Mouse (Mus musculus) frontal cortex, postnatal 25 days (tissue): Measurements from ENCODE around the gene Arhgef26.

Experiments
- DNase-seq, 2 experiments: peaks; one replicate each; pipeline ENCODE4 v3.0.0; 2022; ENCODE audit warnings: low spot score in 2 of 2

The Arhgef26 gene

GRCm38 (mm10) chr3:62382853-62383252, 44.7 kb downstream of the Arhgef26 start:
- no peak for DNase-seq

GRCm38 (mm10) chr3:62392636-62393035, 54.5 kb downstream of the Arhgef26 start:
- no peak for DNase-seq

- no peak for DNase-seq
Observed at GRCm38 (mm10) chr3:62394284-62394683, 56.1 kb downstream of the Arhgef26 start.

- no peak for DNase-seq
Observed at GRCm38 (mm10) chr3:62395368-62395767, 57.2 kb downstream of the Arhgef26 start.

- DNase-seq = no peak
Observed at GRCm38 (mm10) chr3:62396109-62396508, 58.0 kb downstream of the Arhgef26 start.

GRCm38 (mm10) chr3:62398094-62398493, 60.0 kb downstream of the Arhgef26 start:
- no peak for DNase-seq

GRCm38 (mm10) chr3:62399826-62400746, 61.9 kb downstream of the Arhgef26 start:
- no peak for DNase-seq

- no peak for DNase-seq
Observed at GRCm38 (mm10) chr3:62402466-62402865, 64.3 kb downstream of the Arhgef26 start.

- DNase-seq = no peak
Observed at GRCm38 (mm10) chr3:62404477-62405246, 66.5 kb downstream of the Arhgef26 start.

GRCm38 (mm10) chr3:62409555-62410182, 71.5 kb downstream of the Arhgef26 start:
- no peak for DNase-seq

- DNase-seq = no peak
Observed at GRCm38 (mm10) chr3:62410491-62410890, 72.3 kb downstream of the Arhgef26 start.

GRCm38 (mm10) chr3:62412704-62413103, 74.6 kb downstream of the Arhgef26 start:
- peak; percentile 17 to 27 for DNase-seq

- no peak for DNase-seq
Observed at GRCm38 (mm10) chr3:62414926-62415325, 76.8 kb downstream of the Arhgef26 start.

GRCm38 (mm10) chr3:62417458-62417857, 79.3 kb downstream of the Arhgef26 start:
- no peak for DNase-seq

- DNase-seq = no peak
Observed at GRCm38 (mm10) chr3:62418387-62419138, 80.4 kb downstream of the Arhgef26 start.

GRCm38 (mm10) chr3:62433675-62434074, 95.5 kb downstream of the Arhgef26 start:
- no peak for DNase-seq

- DNase-seq = no peak
Observed at GRCm38 (mm10) chr3:62435923-62436322, 97.8 kb downstream of the Arhgef26 start.

GRCm38 (mm10) chr3:62440431-62440969, 102.4 kb downstream of the Arhgef26 start:
- DNase-seq = no peak

- DNase-seq = no peak
Observed at GRCm38 (mm10) chr3:62443582-62444194, 105.5 kb downstream of the Arhgef26 start.

GRCm38 (mm10) chr3:62446271-62446670, 108.1 kb downstream of the Arhgef26 start:
- DNase-seq = no peak

- no peak for DNase-seq
Observed at GRCm38 (mm10) chr3:62447151-62447550, 109.0 kb downstream of the Arhgef26 start.
